In genomic region chr2:150990506-150990905, GRCm38 (mm10) we compare ENCODE assay signal across 30 mouse cellular contexts. TPM values are rescaled to one million over a fixed set of nuclear protein-coding genes. Genes with fewer than 3 reads are reported as not detected.
A peak's percentile ranks its signal among the peaks of the same experiment; 100 is the strongest.
DNase-seq lines count a peak whose midpoint lies in the region; ATAC-seq lines count a peak whose summit lies in the region.
"Had no signal": no experiment of that assay in that cellular context is flagged by ENCODE, and none has a peak within 500 bp of the region (broad histone marks: within the 10 kb centered on the region; RNA-seq: fewer than 3 reads in every experiment).

No protein-coding gene starts in this region.

- no peak overlapping the region for H3K9ac ChIP-seq in intestine, embryonic 14.5 days (ENCODE audit: low read length)
- H3K9ac ChIP-seq in intestine, embryonic 15.5 days, result no peak overlapping the region
- H3K9ac ChIP-seq: embryonic facial prominence, embryonic 15.5 days; forebrain, embryonic 15.5 days; heart, embryonic 13.5 days; kidney, embryonic 15.5 days; liver, embryonic 12.5 days; liver, postnatal 0 days; midbrain, embryonic 13.5 days; stomach, embryonic 15.5 days had no signal

- no peaks in the 10 kb centered on the region for H3K36me3 ChIP-seq in intestine, embryonic 14.5 days (ENCODE audit: control insufficient read depth, insufficient read depth, low read length)
- H3K36me3 ChIP-seq in intestine, embryonic 15.5 days, result no peaks in the 10 kb centered on the region
- H3K36me3 ChIP-seq in forebrain, embryonic 10.5 days (replicated peaks), result peaks cover 21% of the 10 kb centered on the region
- H3K36me3 ChIP-seq: embryonic facial prominence, embryonic 15.5 days; forebrain, embryonic 15.5 days; heart, embryonic 13.5 days; kidney, embryonic 15.5 days; liver, embryonic 12.5 days; midbrain, embryonic 13.5 days; stomach, embryonic 15.5 days had no signal

- H3K9me3 ChIP-seq in intestine, embryonic 14.5 days (ENCODE audit: control insufficient read depth, low read length), result no peaks in the 10 kb centered on the region
- no peaks in the 10 kb centered on the region for H3K9me3 ChIP-seq in intestine, embryonic 15.5 days
- H3K9me3 ChIP-seq in forebrain, embryonic 10.5 days, result 0 out of 2 replicates have a peak, but pooled peaks cover 9% of the 10 kb centered on the region
- H3K9me3 ChIP-seq: embryonic facial prominence, embryonic 10.5 days; embryonic facial prominence, embryonic 15.5 days; forebrain, embryonic 15.5 days; heart, embryonic 13.5 days; kidney, embryonic 15.5 days; liver, embryonic 12.5 days; midbrain, embryonic 13.5 days; stomach, embryonic 15.5 days had no signal

- no peak overlapping the region for H3K27ac ChIP-seq in intestine, embryonic 14.5 days (ENCODE audit: low read depth)
- H3K27ac ChIP-seq in intestine, embryonic 15.5 days, result no peak overlapping the region
- no peak overlapping the region for H3K27ac ChIP-seq in forebrain, embryonic 10.5 days
- H3K27ac ChIP-seq: embryonic facial prominence, embryonic 10.5 days; embryonic facial prominence, embryonic 15.5 days; forebrain, embryonic 15.5 days; heart, embryonic 13.5 days; kidney, embryonic 15.5 days; liver, embryonic 12.5 days; midbrain, embryonic 13.5 days; stomach, embryonic 15.5 days had no signal

- H3K4me1 ChIP-seq in intestine, embryonic 14.5 days (replicated peaks; ENCODE audit: control insufficient read depth, insufficient read depth, low read length), result no peaks in the 10 kb centered on the region
- H3K4me1 ChIP-seq in intestine, embryonic 15.5 days (replicated peaks), result no peaks in the 10 kb centered on the region
- H3K4me1 ChIP-seq in forebrain, embryonic 10.5 days, result no peaks in the 10 kb centered on the region
- H3K4me1 ChIP-seq: embryonic facial prominence, embryonic 10.5 days; embryonic facial prominence, embryonic 15.5 days; forebrain, embryonic 15.5 days; kidney, embryonic 15.5 days; midbrain, embryonic 13.5 days; stomach, embryonic 15.5 days had no signal

- no peak overlapping the region for H3K4me3 ChIP-seq in intestine, embryonic 14.5 days (ENCODE audit: low read depth, low read length)
- no peak overlapping the region for H3K4me3 ChIP-seq in intestine, embryonic 15.5 days (replicated peaks)
- no peak overlapping the region for H3K4me3 ChIP-seq in forebrain, embryonic 10.5 days
- H3K4me3 ChIP-seq: embryonic facial prominence, embryonic 10.5 days; embryonic facial prominence, embryonic 15.5 days; forebrain, embryonic 15.5 days; heart, embryonic 13.5 days; kidney, embryonic 15.5 days; liver, embryonic 12.5 days; megakaryocyte, embryonic 14.5 days; midbrain, embryonic 13.5 days; stomach, embryonic 15.5 days had no signal

- no peak overlapping the region for H3K4me2 ChIP-seq in intestine, embryonic 14.5 days (ENCODE audit: low read length)
- no peak overlapping the region for H3K4me2 ChIP-seq in intestine, embryonic 15.5 days (replicated peaks)
- H3K4me2 ChIP-seq: embryonic facial prominence, embryonic 15.5 days; forebrain, embryonic 15.5 days; heart, embryonic 13.5 days; kidney, embryonic 15.5 days; liver, embryonic 12.5 days; midbrain, embryonic 13.5 days; stomach, embryonic 15.5 days had no signal

- H3K27me3 ChIP-seq in intestine, embryonic 14.5 days (replicated peaks; ENCODE audit: control insufficient read depth, insufficient read depth, low read length), result no peaks in the 10 kb centered on the region
- H3K27me3 ChIP-seq in intestine, embryonic 15.5 days (replicated peaks), result no peaks in the 10 kb centered on the region
- H3K27me3 ChIP-seq in forebrain, embryonic 10.5 days (ENCODE audit: poor library complexity, severe bottlenecking), result no peaks in the 10 kb centered on the region
- H3K27me3 ChIP-seq: embryonic facial prominence, embryonic 15.5 days; forebrain, embryonic 15.5 days; heart, embryonic 13.5 days; kidney, embryonic 15.5 days; liver, embryonic 12.5 days; megakaryocyte, embryonic 14.5 days; midbrain, embryonic 13.5 days; stomach, embryonic 15.5 days had no signal

- WGBS in intestine, embryonic 14.5 days, result 65% methylated on average over 2 of the region's 2 CpGs
- WGBS in intestine, embryonic 15.5 days, result 76% methylated on average over 2 of the region's 2 CpGs
- WGBS in forebrain, embryonic 10.5 days, result 91% methylated on average over 2 of the region's 2 CpGs

- peak; percentile 30 to 38 for DNase-seq in adrenal gland, postnatal 36 days
- DNase-seq in adrenal gland, adult 8-10 months, result no peak
- peak; percentile 25 for DNase-seq in intestine, embryonic 14.5 days (ENCODE audit: low spot score)
- peak; percentile 36 for DNase-seq in testis, postnatal 10 days (ENCODE audit: low spot score)
- DNase-seq in testis, postnatal 14 days (ENCODE audit: low spot score), result no peak
- no peak for DNase-seq in forebrain, embryonic 10.5 days (ENCODE audit: extremely low spot score, low spot score)
- DNase-seq: cerebellum, adult 8-10 months; cerebellum, postnatal 25 days; gastrocnemius, postnatal 25 days; heart, adult 18-20 months; heart, postnatal 10 days; kidney, postnatal 4 days; liver, postnatal 0 days; lung, postnatal 4 days; thymus, adult 2 months; thymus, postnatal 36 days had no signal

- no peak for ATAC-seq in intestine, embryonic 14.5 days (replicated peaks; ENCODE audit: low FRiP score, low TSS enrichment, low read depth)
- ATAC-seq in intestine, embryonic 15.5 days, result no peak
- ATAC-seq: CD4-positive, CD25-positive, alpha-beta regulatory T cell, adult 4 months; forebrain, embryonic 15.5 days; hindbrain, embryonic 16.5 days; intestine, postnatal 0 days; liver, embryonic 12.5 days; liver, postnatal 0 days; midbrain, embryonic 13.5 days had no signal

RNA-seq across cellular contexts. Expression of gene Ninl, which starts 48.7 kb away (rescaled TPM):
- 10 to 100 TPM; 15.4 to 24.7 TPM for total RNA-seq in adrenal gland, postnatal 36 days (2021)
- total RNA-seq in adrenal gland, adult 8-10 months (2022), result 10 to 100 TPM; 22.3 to 36.1 (median 28.0) TPM
- 10.7 and 11.7 TPM in 2 replicates for polyA plus RNA-seq in intestine, embryonic 14.5 days (2014; fragmentation: Nextera tagmentation; extraction: Ambion mirVana)
- polyA plus RNA-seq in intestine, embryonic 15.5 days (2015; fragmentation: Nextera tagmentation; extraction: Ambion mirVana), result 6.5 and 6.7 TPM in 2 replicates
- 25.7 and 28.5 TPM in 2 replicates for polyA plus RNA-seq in forebrain, embryonic 10.5 days (2016; fragmentation: Nextera tagmentation; extraction: Ambion mirVana)
- total RNA-seq: monocyte, adult 5-6 weeks had no signal

RNA-seq across cellular contexts. Expression of gene Nanp, which starts 48.7 kb away (rescaled TPM):
- total RNA-seq in adrenal gland, postnatal 36 days (2021), result 10 to 100 TPM in 1 of 2 experiments, 1 to 10 TPM in 1; 8.7 to 11.1 TPM
- total RNA-seq in adrenal gland, adult 8-10 months (2022), result 10 to 100 TPM; 10.8 to 17.5 (median 17.0) TPM
- 51.4 and 54.9 TPM in 2 replicates for polyA plus RNA-seq in intestine, embryonic 14.5 days (2014; fragmentation: Nextera tagmentation; extraction: Ambion mirVana)
- polyA plus RNA-seq in intestine, embryonic 15.5 days (2015; fragmentation: Nextera tagmentation; extraction: Ambion mirVana), result 53.8 and 61.2 TPM in 2 replicates
- 55.2 and 63.9 TPM in 2 replicates for polyA plus RNA-seq in forebrain, embryonic 10.5 days (2016; fragmentation: Nextera tagmentation; extraction: Ambion mirVana)

Comparison
In these comparisons a context has a peak if more than half of its experiments do, and no peak if none do; other contexts are left out.
1. DNase-seq: peak in adrenal gland, postnatal 36 days (2 of 2), intestine, embryonic 14.5 days (single experiment) and testis, postnatal 10 days (single experiment); none in adrenal gland, adult 8-10 months (single experiment), testis, postnatal 14 days (single experiment) and forebrain, embryonic 10.5 days (single experiment).